Mouse (Mus musculus) embryo, embryonic 11 days (tissue): ENCODE measurements around the gene Olfr1513.
"Not testable (repeated sequence)": the region's sequence is repeated elsewhere in the genome, so short reads cannot be mapped to it uniquely, and the experiment has no call there.

Source experiments
- DNase-seq: peaks from one replicate; pipeline ENCODE4 v3.0.0-alpha.2; 2015

The Olfr1513 gene

DNA sequence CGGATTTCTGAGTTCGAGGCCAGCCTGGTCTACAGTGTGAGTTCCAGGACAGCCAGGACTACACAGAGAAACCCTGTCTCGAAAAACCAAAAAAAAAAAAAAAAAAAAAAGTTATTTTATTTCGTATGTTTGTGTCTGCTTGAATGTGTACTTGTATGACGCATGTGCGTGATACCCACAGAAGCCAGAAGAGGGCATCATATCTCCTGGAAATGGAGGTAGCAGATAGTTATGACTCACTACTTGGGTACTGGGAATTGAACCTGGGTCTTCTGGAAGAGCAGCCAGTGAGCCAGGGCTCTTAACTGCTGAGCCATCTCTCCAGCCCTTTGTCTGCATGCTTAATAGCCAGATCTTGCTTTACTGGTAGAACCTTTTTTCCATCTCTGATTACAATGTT, 45.9 kb downstream of the Olfr1513 start:
- not testable (repeated sequence) for DNase-seq

DNA sequence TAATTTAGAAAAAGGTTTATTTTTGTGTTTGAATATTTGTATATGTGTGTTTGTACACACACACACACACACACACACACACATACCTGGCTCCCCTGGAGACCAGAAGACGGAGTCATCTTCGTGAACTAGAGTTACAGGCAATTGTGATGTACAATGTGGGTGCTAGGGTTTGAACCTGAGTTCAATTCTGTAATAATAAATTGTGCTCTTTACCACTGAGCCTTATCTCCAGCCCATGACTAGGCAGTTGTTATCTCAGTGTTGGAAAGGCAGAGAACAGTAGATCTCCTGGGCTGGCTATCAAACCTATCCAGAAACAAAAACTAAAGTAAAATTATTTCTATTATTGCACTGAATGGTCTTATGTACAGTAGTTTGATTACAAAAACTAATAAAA, 50.1 kb downstream of the Olfr1513 start:
- DNase-seq: no peak

GRCm38 (mm10) chr14:52304644-52305271, 51.5 kb downstream of the Olfr1513 start, which contains the start of gene Mettl3:
Mettl3 (minus strand) TSS chr14:52305128.
- peak; percentile 96 for DNase-seq

DNA sequence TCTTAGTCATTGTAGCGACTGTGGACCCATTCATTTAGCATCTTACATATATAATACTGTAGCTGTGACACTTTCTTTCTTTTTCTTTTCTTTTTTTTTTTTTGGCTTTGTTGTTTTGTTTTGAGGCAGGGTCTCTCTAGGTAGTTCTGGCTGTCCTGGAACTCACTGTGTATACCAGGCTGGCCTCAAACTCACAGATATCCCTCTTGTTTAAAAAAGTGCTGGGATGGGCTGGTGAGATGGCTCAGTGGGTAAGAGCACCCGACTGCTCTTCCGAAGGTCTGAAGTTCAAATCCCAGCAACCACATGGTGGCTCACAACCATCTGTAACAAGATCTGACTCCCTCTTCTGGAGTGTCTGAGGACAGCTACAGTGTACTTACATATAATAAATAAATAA, 52.7 kb downstream of the Olfr1513 start:
- DNase-seq: not testable (repeated sequence)
